Mouse (Mus musculus) midbrain, postnatal 0 days (tissue): ENCODE measurements at regions not wholly inside any gene's neighbourhood (a gene's known extent, or its start where the extent isn't known, plus 50 kb on each side); places are given as distances from the start of the nearest gene placed in this dataset.

Source experiments
- ATAC-seq: fragments of 200-750 bp; cut with Nextera tagmentation; 2 replicates; pipeline ENCODE4 v1.8.0; 2017; ENCODE audit warnings: moderate number of reproducible peaks, mild to moderate bottlenecking, moderate TSS enrichment, moderate library complexity; ENCODE audit not compliant: low FRiP score
- DNase-seq: peaks from one replicate; pipeline ENCODE4 v3.0.0-alpha.2; 2015; ENCODE audit warnings: low spot score
- H3K27ac ChIP-seq: fragments of 300-500 bp; sonication (generic); 2 replicates; pipeline ENCODE4 v1.5.1; 2014; ENCODE audit warnings: low read depth, mild to moderate bottlenecking, low read length, mixed read lengths
- H3K27me3 ChIP-seq: fragments of 300-500 bp; sonication (generic); 2 replicates; pipeline ENCODE4 v1.6.1; 2014; ENCODE audit warnings: low read length, control low read depth, mixed read lengths; ENCODE audit not compliant: insufficient read depth
- H3K36me3 ChIP-seq: fragments of 300-500 bp; sonication (generic); 2 replicates; pipeline ENCODE4 v1.6.1; 2014; ENCODE audit warnings: low read length, control low read depth, mixed read lengths; ENCODE audit not compliant: insufficient read depth
- H3K4me1 ChIP-seq: fragments of 300-500 bp; sonication (generic); 2 replicates; pipeline ENCODE4 v1.6.1; 2014; ENCODE audit warnings: mild to moderate bottlenecking, control low read depth, antibody characterized with exemption, low read length, mixed read lengths; ENCODE audit not compliant: insufficient read depth
- H3K4me2 ChIP-seq: fragments of 300-500 bp; sonication (generic); 2 replicates; pipeline ENCODE4 v1.6.1; 2014; ENCODE audit warnings: low read depth, mild to moderate bottlenecking, low read length, mixed read lengths; ENCODE audit not compliant: poor library complexity, severe bottlenecking
- H3K4me3 ChIP-seq: fragments of 300-500 bp; sonication (generic); 2 replicates; pipeline ENCODE4 v1.5.1; 2014; ENCODE audit warnings: low read depth, mild to moderate bottlenecking, low read length, moderate library complexity
- H3K9ac ChIP-seq: fragments of 300-500 bp; sonication (generic); replicated peaks from 2 replicates; pipeline ENCODE4 v1.6.1; 2014; ENCODE audit warnings: mild to moderate bottlenecking, low read length, moderate library complexity, mixed read lengths; ENCODE audit not compliant: poor library complexity, severe bottlenecking
- H3K9me3 ChIP-seq: fragments of 300-500 bp; sonication (generic); 2 replicates; pipeline ENCODE4 v1.6.1; 2016; ENCODE audit warnings: low read length, control low read depth
- CTCF ChIP-seq: IDR thresholded peaks from 2 replicates; pipeline ENCODE4 v1.5.1; 2016; ENCODE audit warnings: antibody characterized with exemption, mild to moderate bottlenecking
- WGBS: fragments of 180-500 bp; shearing (Covaris S2); extraction: QIAGEN DNeasy Blood & Tissue Kit; methylation state at CpG from one replicate; pipeline ENCODE4 v1.1.7; 2014; 5-methylcytosine and 5-hydroxymethylcytosine counted together

- H3K36me3 ChIP-seq: no peaks in the 10 kb centered on the region
- DNase-seq (peak; percentile 68), ATAC-seq (no peak)
- WGBS: 50% methylated on average over 8 of the region's 8 CpGs
- no peak for TF ChIP-seq CTCF
- no peak overlapping the region for H3K4me3 ChIP-seq
- no peak overlapping the region for H3K9ac ChIP-seq
- no peaks in the 10 kb centered on the region for H3K9me3 ChIP-seq
- H3K4me1 ChIP-seq: no peaks in the 10 kb centered on the region; the same call in 1 of the 2 replicates
- H3K27me3 ChIP-seq: no peaks in the 10 kb centered on the region
- H3K27ac ChIP-seq: no peak overlapping the region
- H3K4me2 ChIP-seq: no peak overlapping the region
Measured at GRCm38 (mm10) chr8:90513102-90513501, 165.0 kb upstream of the Tox3 start.

- Histone ChIP-seq H3K9ac (no peak overlapping the region; the same call in 1 of the 2 replicates), H3K4me2 (no peak overlapping the region), H3K4me3 (no peak overlapping the region), H3K36me3 (no peaks in the 10 kb centered on the region), H3K9me3 (no peaks in the 10 kb centered on the region), H3K27ac (no peak overlapping the region), H3K4me1 (no peaks in the 10 kb centered on the region; the same call in 1 of the 2 replicates), H3K27me3 (no peaks in the 10 kb centered on the region)
- DNase-seq (no peak), ATAC-seq (no peak)
- TF ChIP-seq CTCF: no peak
- 46% methylated on average over 2 of the region's 2 CpGs for WGBS
Measured at GRCm38 (mm10) chr8:90512594-90512993, 164.5 kb upstream of the Tox3 start.

- TF ChIP-seq CTCF: no peak
- no peak for DNase-seq
- Histone ChIP-seq H3K36me3 (no peaks in the 10 kb centered on the region), H3K9ac (no peak overlapping the region), H3K4me1 (no peaks in the 10 kb centered on the region), H3K4me3 (no peak overlapping the region), H3K4me2 (no peak overlapping the region), H3K27ac (no peak overlapping the region), H3K27me3 (no peaks in the 10 kb centered on the region), H3K9me3 (no peaks in the 10 kb centered on the region)
- ATAC-seq: no peak
- WGBS: 77% methylated on average over 5 of the region's 5 CpGs
Measured at GRCm38 (mm10) chr8:90504521-90504920, 156.4 kb upstream of the Tox3 start.

GRCm38 (mm10) chr8:90503306-90503705, 155.2 kb upstream of the Tox3 start:
- ATAC-seq: no peak
- no peak for TF ChIP-seq CTCF
- Histone ChIP-seq H3K27me3 (no peaks in the 10 kb centered on the region), H3K4me2 (no peak overlapping the region), H3K4me1 (no peaks in the 10 kb centered on the region), H3K27ac (no peak overlapping the region), H3K9me3 (no peaks in the 10 kb centered on the region), H3K4me3 (no peak overlapping the region), H3K36me3 (no peaks in the 10 kb centered on the region), H3K9ac (no peak overlapping the region)
- 47% methylated on average over 2 of the region's 2 CpGs for WGBS
- no peak for DNase-seq

GRCm38 (mm10) chr8:90502879-90503278, 154.7 kb upstream of the Tox3 start:
- no peak overlapping the region for H3K27ac ChIP-seq
- H3K9me3 ChIP-seq: no peaks in the 10 kb centered on the region
- no peaks in the 10 kb centered on the region for H3K4me1 ChIP-seq
- no peak overlapping the region for H3K4me2 ChIP-seq
- no peak for ATAC-seq
- no peaks in the 10 kb centered on the region for H3K27me3 ChIP-seq
- no peaks in the 10 kb centered on the region for H3K36me3 ChIP-seq
- no peak for TF ChIP-seq CTCF
- no peak for DNase-seq
- no peak overlapping the region for H3K4me3 ChIP-seq
- WGBS: 58% methylated on average over 2 of the region's 2 CpGs
- H3K9ac ChIP-seq: no peak overlapping the region

GRCm38 (mm10) chr8:90499315-90499714, 151.2 kb upstream of the Tox3 start:
- no peak for ATAC-seq
- no peak overlapping the region for H3K27ac ChIP-seq

More at GRCm38 (mm10) chr8:90499315-90499714, 151.2 kb upstream of the Tox3 start:
- no peak overlapping the region for H3K4me3 ChIP-seq
- no peaks in the 10 kb centered on the region for H3K36me3 ChIP-seq
- H3K4me2 ChIP-seq: no peak overlapping the region
- TF ChIP-seq CTCF: no peak
- no peak overlapping the region for H3K9ac ChIP-seq
- peaks cover 8% of the 10 kb centered on the region for H3K4me1 ChIP-seq
- no peak for DNase-seq
- 33% methylated on average over 1 of the region's 1 CpGs for WGBS
- no peaks in the 10 kb centered on the region for H3K9me3 ChIP-seq
- H3K27me3 ChIP-seq: no peaks in the 10 kb centered on the region
